Mouse (Mus musculus) embryo, embryonic 11 days (tissue): ENCODE results near the gene Ercc6l2.
A peak's percentile ranks its signal among the peaks of the same experiment; 100 is the strongest.

Experiments
- DNase-seq: peaks from one replicate; pipeline ENCODE4 v3.0.0-alpha.2; 2015

Gene Ercc6l2

DNA sequence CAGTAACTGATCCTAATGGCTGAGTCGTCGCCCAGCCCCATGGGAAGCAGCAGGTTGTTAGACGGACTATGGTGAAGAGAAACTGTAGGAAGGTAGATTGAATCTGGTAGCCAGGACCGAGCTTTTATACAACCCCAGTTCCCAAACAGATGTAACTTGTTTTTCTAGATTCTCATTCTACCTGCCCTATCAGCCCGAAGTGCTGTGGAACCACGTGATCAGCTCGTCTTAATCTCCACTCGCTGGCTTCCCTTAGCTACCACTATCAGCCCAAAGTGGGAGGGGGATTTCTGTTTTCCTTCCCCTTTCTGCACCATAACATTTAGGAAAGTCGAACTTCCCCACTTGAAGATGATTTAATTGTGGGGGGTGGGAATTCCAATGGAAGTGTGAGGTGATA, 121.3 kb downstream of the Ercc6l2 start:
- DNase-seq = no peak

- DNase-seq = no peak
Observed at GRCm38 (mm10) chr13:63940257-63940656, 125.2 kb downstream of the Ercc6l2 start.

GRCm38 (mm10) chr13:63941170-63941569, 126.1 kb downstream of the Ercc6l2 start:
- no peak for DNase-seq

- DNase-seq = no peak
Observed at GRCm38 (mm10) chr13:63943605-63944004, 128.6 kb downstream of the Ercc6l2 start.

DNA sequence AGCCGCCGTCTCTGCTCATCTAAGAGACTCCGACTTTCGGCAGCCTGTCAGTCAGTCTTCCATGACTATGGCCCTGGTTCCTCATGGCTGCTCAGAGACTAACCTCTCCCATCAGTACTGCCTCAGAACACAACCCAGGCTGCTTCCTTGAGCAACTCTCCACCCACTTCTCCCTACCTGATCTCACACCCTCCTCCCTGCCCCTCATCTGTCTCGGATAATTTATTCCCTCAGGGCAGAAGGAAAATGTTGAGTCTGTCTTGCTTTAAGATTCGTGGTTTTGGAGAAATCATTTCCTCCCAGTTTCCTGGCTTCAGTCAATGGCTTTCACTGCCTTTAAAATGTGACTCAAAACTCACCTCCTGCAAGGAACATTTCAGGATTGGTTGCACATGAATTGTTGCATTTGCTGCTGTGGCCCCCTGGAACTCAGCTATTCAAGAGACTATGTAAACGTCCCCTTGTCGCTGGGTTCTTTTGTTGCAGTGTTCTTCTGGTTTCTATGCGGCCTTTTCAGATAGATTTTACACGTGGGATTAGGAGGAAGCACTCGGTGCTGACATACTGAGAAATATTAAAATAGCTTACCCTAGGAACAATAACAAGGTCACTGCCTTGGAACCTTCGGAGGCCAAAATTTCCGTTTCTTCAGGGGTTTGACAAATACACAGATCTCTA, 129.4 kb downstream of the Ercc6l2 start:
- peak; percentile 31 for DNase-seq
